Mouse (Mus musculus) lung, postnatal 36 days (tissue): ENCODE results near the gene Myh7b.
A peak's percentile ranks its signal among the peaks of the same experiment; 100 is the strongest.
"Not testable (repeated sequence)": the region's sequence is repeated elsewhere in the genome, so short reads cannot be mapped to it uniquely, and the experiment has no call there.

Experiments
- DNase-seq: peaks from one replicate; pipeline ENCODE4 v3.0.0; 2022; ENCODE audit warnings: mixed read lengths

Gene Myh7b

GRCm38 (mm10) chr2:155604560-155605235 is 6.3 kb upstream of the Myh7b start:
- DNase-seq, result no peak

DNA sequence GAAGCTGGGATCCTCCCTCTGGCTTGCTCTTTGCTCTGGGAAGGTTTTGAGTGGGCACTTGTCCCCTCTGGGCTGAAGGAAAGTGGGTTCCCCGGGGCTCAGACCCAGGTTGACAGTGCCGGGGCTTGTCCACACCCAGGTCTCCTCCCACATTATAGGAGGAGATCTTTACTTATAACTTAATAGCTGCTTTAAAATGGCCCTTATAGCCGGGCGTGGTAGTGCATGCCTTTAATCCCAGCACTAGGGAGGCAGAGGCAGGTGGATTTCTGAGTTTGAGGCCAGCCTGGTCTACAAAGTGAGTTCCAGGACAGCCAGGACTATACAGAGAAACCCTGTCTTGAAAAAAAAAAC is 5.8 kb upstream of the Myh7b start:
- not testable (repeated sequence) for DNase-seq

DNA sequence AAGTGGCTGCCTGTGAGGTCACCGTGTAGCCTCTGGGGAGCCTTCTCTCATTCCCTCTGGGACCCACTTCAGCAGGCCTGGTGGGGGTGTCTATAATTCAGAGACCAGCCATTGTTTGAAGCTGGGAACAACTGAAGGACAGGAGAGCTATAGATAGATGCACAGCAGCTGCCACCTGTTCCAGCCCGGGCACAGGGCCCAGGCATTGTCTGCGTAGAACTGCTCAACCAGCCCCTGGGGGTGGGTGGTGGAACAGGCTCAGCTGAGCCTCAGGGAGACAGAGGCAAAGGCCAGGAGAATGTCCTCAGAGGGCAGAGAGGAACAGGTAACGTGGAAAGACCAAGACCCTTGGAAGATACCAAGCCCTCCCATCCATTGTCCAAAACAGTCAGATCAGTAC is 4.7 kb upstream of the Myh7b start:
- no peak for DNase-seq

GRCm38 (mm10) chr2:155611834-155612550 is 980 bp downstream of the Myh7b start:
- DNase-seq, result no peak

DNA sequence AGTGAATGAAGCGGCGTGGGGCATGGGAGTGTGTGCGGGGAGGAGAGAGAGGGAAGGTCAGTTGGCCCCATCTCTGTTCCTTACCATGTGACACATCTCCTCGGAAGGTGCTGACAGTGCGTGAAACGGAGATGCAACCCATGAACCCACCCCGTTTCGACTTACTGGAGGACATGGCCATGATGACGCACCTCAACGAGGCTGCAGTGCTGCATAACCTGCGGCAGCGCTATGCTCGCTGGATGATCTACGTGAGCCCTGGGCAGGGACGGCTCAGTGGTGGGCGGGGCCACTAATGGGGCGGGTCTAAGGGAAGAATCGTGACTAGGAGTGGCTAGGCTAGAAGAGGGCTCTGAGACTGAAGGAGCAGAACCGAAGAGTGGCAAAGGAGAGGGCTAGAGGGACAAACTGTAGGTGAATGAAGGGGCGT is 2.3 kb downstream of the Myh7b start:
- DNase-seq, result peak; percentile 85

DNA sequence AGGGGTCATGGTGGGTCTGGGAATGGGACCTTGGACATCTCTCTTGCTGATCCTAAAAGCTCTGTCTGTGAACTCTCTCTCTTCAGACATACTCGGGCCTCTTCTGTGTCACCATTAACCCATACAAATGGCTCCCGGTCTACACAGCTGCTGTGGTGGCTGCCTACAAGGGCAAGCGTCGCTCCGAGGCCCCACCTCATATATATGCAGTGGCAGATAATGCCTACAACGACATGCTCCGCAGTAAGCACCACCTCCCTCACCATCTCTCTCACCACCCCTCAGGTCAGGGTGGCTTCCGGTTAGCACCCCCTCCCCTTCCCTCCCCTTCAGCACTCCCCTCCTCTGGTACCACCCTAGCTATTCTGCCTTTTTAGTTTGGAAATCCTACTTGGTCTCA is 2.9 kb downstream of the Myh7b start:
- DNase-seq, result no peak

- DNase-seq, result no peak
These were observed 6.0 kb downstream of the Myh7b start for GRCm38 (mm10) chr2:155616971-155617370.

- peak; percentile 91 for DNase-seq
These were observed 8.8 kb downstream of the Myh7b start for GRCm38 (mm10) chr2:155619817-155620216.

GRCm38 (mm10) chr2:155622606-155623005 is 11.6 kb downstream of the Myh7b start:
- no peak for DNase-seq

- DNase-seq, result no peak
These were observed 13.0 kb downstream of the Myh7b start for GRCm38 (mm10) chr2:155623996-155624395.

DNA sequence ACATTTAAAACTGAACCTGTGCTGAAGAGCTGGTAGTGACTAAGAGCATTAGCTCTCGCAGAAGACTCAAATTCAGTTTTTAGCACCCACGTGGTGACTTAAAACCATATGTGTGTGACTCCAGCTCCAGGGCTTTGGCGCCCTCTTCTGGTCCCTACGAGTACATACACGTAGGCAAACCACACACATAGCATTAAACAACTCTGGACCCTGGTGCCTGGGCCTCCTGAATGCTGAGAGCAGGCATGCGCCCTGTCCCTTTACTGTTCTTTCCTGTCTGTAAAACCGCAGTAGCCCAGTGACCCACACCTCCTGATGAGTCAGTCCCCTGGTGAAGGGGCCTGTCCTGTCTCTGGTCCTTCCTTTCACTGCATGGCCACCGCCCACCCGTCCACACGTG is 13.7 kb downstream of the Myh7b start:
- no peak for DNase-seq

DNA sequence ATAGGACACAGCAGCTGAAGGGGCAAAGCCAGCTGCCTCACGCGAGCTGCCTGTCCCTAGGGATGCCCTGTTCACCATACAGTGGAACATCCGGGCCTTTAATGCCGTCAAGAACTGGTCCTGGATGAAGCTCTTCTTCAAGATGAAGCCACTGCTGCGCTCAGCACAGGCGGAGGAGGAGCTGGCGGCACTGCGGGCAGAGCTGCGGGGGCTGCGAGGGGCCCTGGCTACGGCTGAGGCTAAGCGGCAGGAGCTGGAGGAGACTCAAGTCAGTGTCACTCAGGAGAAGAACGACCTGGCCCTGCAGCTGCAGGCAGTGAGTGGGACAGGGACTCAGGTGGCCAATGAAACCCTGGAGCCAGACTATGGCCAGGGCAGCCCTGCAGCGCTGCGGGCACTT is 15.3 kb downstream of the Myh7b start:
- DNase-seq, result no peak

DNA sequence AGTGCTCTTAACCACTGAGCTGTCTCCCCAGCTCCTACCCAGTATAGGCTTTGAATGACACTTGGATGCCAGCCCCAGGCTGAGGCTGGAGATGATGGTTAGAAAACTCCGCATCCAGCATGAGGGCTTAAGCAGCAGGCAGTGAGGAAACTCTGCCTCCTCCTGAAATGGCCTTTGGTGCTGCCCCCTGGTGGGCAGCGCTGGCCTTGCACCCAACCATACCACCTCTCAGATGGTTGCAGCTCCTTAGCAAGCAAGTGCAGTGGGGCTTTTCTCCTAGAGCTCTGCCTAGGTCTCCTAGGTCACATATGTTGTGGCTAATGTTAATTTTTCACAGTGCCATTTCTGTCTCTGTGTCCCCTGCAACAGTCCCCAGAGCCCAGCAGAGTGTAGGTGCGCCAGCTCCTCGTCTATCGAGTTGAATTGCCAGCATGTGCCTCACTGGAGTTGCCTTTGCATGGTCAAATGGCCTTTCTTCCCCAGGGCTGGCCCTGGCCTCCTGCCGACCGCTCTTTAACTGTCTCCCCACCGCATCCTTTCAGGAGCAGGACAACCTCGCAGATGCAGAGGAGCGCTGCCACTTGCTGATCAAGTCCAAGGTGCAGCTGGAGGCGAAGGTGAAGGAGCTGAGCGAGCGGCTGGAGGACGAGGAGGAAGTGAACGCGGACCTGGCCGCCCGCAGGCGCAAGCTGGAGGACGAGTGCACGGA is 16.2 kb downstream of the Myh7b start:
- peak; percentile 79 for DNase-seq

DNA sequence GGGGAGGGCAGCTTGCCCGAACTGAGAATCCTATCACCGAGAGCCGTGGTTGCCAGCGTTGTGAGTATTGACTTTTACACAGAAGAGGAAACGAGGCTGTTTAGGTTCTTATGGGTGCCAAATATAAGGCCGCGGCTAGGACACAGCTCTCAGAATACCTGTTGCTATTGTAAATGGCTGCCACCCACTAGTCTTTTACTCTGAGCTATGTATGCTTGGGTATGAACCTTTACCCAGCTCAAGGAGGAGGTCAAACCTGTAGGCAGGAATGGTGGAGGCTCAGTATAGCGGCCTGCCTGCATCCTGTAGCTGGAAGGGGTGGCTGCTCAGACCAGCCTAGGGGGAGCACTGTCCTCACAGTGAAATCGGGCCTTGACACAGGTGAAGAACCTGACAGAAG is 17.1 kb downstream of the Myh7b start:
- DNase-seq, result no peak

GRCm38 (mm10) chr2:155628519-155628918 is 17.5 kb downstream of the Myh7b start:
- DNase-seq, result no peak

GRCm38 (mm10) chr2:155629231-155629661 is 18.2 kb downstream of the Myh7b start:
- no peak for DNase-seq

GRCm38 (mm10) chr2:155630153-155630552 is 19.1 kb downstream of the Myh7b start:
- no peak for DNase-seq

DNA sequence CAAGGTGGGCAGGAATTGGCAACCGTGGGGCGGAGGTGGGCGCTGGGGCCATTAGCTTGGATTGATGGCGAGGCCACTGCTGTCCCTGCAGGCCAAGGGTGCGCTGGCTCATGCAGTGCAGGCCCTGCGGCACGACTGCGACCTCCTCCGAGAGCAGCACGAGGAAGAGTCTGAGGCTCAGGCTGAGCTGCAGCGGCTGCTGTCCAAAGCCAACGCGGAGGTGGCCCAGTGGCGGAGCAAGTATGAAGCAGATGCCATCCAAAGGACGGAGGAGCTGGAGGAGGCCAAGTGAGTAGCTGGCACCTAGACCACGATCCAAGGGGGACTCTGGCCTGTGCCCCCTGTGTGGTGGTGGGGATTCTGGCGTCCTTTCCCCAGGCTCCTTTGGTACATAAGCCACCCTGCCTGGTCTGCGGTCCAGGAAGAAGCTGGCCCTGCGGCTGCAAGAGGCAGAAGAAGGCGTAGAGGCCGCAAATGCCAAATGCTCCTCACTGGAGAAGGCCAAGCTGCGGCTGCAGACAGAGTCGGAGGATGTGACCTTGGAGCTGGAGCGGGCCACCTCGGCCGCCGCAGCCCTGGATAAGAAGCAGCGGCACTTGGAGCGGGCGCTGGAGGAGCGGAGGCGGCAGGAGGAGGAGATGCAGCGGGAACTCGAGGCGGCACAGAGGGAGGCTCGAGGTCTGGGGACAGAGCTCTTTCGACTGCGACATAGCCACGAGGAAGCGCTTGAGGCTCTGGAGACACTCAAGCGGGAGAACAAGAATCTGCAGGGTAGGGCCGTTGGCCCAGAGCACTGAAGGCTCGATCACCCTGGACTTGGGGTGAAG is 19.8 kb downstream of the Myh7b start:
- no peak for DNase-seq

- no peak for DNase-seq
These were observed 21.3 kb downstream of the Myh7b start for GRCm38 (mm10) chr2:155632138-155632936.

DNA sequence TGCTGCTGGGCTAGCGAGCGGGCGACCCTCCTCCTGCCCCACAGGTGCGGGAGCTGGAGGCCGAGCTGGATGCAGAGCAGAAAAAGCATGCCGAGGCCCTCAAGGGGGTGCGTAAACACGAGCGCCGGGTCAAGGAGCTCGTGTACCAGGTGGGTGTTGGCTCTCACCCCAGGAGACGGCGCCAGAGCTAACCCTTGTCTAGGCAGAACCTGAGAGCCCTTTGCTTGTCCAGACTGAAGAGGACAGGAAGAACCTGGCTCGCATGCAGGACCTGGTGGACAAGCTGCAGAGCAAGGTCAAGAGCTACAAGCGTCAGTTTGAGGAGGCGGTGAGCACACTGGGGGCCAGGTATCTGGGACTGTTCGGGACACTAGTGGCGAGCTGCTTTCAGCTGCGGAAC is 22.1 kb downstream of the Myh7b start:
- DNase-seq, result peak; percentile 74

DNA sequence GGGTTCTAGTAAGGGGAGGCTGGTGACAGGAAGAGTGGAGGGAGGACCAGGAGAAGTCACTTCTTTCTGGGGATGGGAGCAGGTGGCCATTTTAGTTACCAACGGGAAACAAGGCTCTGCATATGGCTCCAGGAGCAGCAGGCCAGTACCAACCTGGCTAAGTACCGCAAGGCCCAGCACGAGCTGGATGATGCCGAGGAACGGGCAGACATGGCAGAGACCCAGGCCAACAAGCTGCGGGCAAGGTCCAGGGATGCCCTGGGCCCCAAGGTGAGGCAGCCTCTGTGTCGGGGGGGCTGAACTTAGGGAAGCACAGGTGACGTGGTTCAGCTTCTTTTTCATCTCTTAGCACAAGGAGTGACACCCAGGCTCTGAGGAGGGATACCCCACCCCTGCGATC is 22.7 kb downstream of the Myh7b start:
- no peak for DNase-seq

GRCm38 (mm10) chr2:155634562-155634961 is 23.6 kb downstream of the Myh7b start:
- DNase-seq, result no peak
